Mouse (Mus musculus) intestine, postnatal 0 days (tissue): ENCODE measurements around the gene Arhgap18. TPM values are rescaled to one million over a fixed set of nuclear protein-coding genes. Genes with fewer than 3 reads are reported as not detected.
"Not testable (repeated sequence)": the region's sequence is repeated elsewhere in the genome, so short reads cannot be mapped to it uniquely, and the experiment has no call there.

Experiments
- ATAC-seq: fragments of 200-750 bp; cut with Nextera tagmentation; 2 replicates; pipeline ENCODE4 v1.8.0; 2017; ENCODE audit warnings: mild to moderate bottlenecking, moderate TSS enrichment, moderate library complexity
- H3K27ac ChIP-seq: fragments of 300-500 bp; sonication (generic); 2 replicates; pipeline ENCODE4 v1.5.1; 2014; ENCODE audit warnings: mild to moderate bottlenecking, low read depth, low read length, moderate library complexity
- H3K27me3 ChIP-seq: fragments of 300-500 bp; sonication (generic); replicated peaks from 2 replicates; pipeline ENCODE4 v1.6.1; 2014; ENCODE audit warnings: low read length, mixed read lengths; ENCODE audit not compliant: control insufficient read depth, insufficient read depth
- H3K36me3 ChIP-seq: fragments of 300-500 bp; sonication (generic); 2 replicates; pipeline ENCODE4 v1.6.1; 2014; ENCODE audit warnings: mild to moderate bottlenecking, moderate library complexity; ENCODE audit not compliant: control insufficient read depth, insufficient read depth
- H3K4me1 ChIP-seq: fragments of 300-500 bp; sonication (generic); replicated peaks from 2 replicates; pipeline ENCODE4 v1.6.1; 2014; ENCODE audit warnings: antibody characterized with exemption, low read length, mixed read lengths; ENCODE audit not compliant: control insufficient read depth, insufficient read depth
- H3K4me2 ChIP-seq: fragments of 300-500 bp; sonication (generic); replicated peaks from 2 replicates; pipeline ENCODE4 v1.6.1; 2014; ENCODE audit warnings: low read depth, mild to moderate bottlenecking, moderate library complexity
- H3K4me3 ChIP-seq: fragments of 300-500 bp; sonication (generic); 2 replicates; pipeline ENCODE4 v1.5.1; 2014; ENCODE audit warnings: low read depth, low read length
- H3K9ac ChIP-seq: fragments of 300-500 bp; sonication (generic); 2 replicates; pipeline ENCODE4 v1.6.1; 2014; ENCODE audit warnings: mild to moderate bottlenecking, low read depth, low read length
- H3K9me3 ChIP-seq: fragments of 300-500 bp; sonication (generic); 2 replicates; pipeline ENCODE4 v1.6.1; 2016; ENCODE audit warnings: mixed run types; ENCODE audit not compliant: control insufficient read depth
- CTCF ChIP-seq: sonication (generic); IDR thresholded peaks from 2 replicates; pipeline ENCODE4 v1.5.1; 2016; ENCODE audit warnings: low read depth, mild to moderate bottlenecking, control low read depth, antibody characterized with exemption, moderate library complexity
- WGBS: fragments of 180-500 bp; shearing (Covaris S2); extraction: QIAGEN DNeasy Blood & Tissue Kit; methylation state at CpG from one replicate; pipeline ENCODE4 v1.1.7; 2014; 5-methylcytosine and 5-hydroxymethylcytosine counted together
- polyA plus RNA-seq: library from polyadenylated mRNA; unstranded; fragments of >200 nt; fragmentation: Nextera tagmentation; extraction: Ambion mirVana; gene quantifications from 2 replicates; pipeline ENCODE4 v1.2.1, GENCODE M21; 2015

Arhgap18 gene
- polyA plus RNA-seq, 1 experiment from 2014 or later: 30.5 TPM

DNA sequence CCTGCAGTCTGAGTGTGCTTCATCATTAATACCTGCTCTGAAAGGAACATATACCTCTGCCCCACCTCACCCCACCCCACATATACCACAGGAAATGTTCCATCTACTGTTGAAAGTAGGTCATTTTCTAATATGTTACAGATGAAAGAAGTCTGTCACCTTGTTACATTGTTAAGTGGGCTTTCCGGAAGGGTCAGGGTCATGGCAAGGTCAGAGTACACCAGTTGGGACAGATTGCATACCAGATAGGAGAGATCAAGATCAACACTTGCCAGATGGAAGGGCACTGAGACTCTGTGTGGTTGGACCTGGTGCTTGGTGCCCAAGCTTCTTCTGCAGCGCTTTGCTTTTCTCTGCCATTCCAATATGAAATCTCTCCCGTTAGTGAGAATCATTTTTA, 158.0 kb downstream of the Arhgap18 start:
- Histone ChIP-seq H3K36me3 (peaks cover 6% of the 10 kb centered on the region; the same call in 1 of the 2 replicates), H3K4me1 (no peaks in the 10 kb centered on the region), H3K9ac (no peak overlapping the region), H3K9me3 (no peaks in the 10 kb centered on the region), H3K27ac (no peak overlapping the region), H3K4me2 (no peak overlapping the region), H3K27me3 (no peaks in the 10 kb centered on the region), H3K4me3 (no peak overlapping the region)
- TF ChIP-seq CTCF: no peak
- ATAC-seq: no peak
- WGBS: 79% methylated on average over 3 of the region's 3 CpGs

DNA sequence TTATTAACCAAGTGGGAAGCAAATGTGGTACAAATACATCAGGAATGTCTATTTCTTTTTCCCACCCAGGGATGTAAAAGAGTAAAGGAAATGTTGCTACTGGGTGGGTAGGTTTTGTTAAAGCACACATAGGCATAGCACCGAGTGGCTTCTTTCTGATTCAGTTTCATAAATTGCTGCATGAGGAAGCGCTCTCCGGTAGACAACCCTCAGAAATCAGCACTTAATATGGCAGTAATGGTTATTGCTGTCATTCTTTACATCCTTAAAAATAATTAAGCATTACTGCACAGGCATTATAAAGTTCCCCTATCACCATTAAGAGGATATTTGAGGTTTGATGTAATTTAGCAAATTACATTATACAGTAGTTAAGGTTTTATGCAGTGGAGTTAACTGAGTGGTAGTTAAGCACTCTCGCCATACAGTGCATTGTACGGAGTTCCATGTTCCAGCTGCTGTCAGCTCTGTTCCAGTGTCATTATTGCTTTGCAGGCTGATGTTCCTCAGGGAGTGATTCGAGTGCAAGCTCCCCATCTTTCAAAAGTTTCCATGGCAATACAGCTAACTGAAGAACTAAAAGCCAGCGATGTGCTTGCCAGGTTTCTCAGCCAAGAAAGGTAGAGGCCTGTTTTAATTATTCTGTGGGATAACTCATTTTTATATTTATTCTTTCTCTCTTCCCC, 159.0 kb downstream of the Arhgap18 start:
- Histone ChIP-seq H3K4me3 (no peak overlapping the region), H3K27ac (no peak overlapping the region), H3K27me3 (no peaks in the 10 kb centered on the region), H3K9ac (no peak overlapping the region), H3K9me3 (no peaks in the 10 kb centered on the region), H3K4me2 (no peak overlapping the region), H3K4me1 (no peaks in the 10 kb centered on the region), H3K36me3 (no peaks in the 10 kb centered on the region)
- TF ChIP-seq CTCF: no peak
- WGBS: 84% methylated on average over 7 of the region's 7 CpGs
- no peak for ATAC-seq

DNA sequence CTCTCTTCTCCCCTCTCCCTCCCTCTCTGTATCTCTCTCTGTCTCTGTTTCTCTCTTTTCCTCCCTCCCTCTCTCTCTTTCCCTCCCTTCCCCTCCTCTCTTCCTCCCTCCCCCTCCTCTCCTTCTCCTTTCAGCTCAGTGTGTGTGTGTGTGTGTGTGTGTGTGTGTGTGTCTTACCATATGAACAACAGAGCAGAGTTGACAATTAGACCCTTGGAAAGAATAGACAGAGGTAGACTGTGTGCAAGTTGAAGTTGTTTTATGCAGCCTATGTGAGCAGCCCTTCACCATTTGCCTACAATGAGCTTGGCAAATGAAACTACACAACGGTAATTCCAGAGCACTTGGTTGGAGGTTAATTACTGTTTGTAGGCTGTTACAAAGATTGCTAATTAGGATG, 159.6 kb downstream of the Arhgap18 start:
- Histone ChIP-seq H3K9me3 (no peaks in the 10 kb centered on the region), H3K27ac (no peak overlapping the region), H3K4me1 (no peaks in the 10 kb centered on the region), H3K4me2 (no peak overlapping the region), H3K4me3 (no peak overlapping the region), H3K9ac (no peak overlapping the region), H3K27me3 (no peaks in the 10 kb centered on the region), H3K36me3 (no peaks in the 10 kb centered on the region)
- no peak for ATAC-seq
- 85% methylated on average over 1 of the region's 1 CpGs for WGBS
- TF ChIP-seq CTCF: no peak

DNA sequence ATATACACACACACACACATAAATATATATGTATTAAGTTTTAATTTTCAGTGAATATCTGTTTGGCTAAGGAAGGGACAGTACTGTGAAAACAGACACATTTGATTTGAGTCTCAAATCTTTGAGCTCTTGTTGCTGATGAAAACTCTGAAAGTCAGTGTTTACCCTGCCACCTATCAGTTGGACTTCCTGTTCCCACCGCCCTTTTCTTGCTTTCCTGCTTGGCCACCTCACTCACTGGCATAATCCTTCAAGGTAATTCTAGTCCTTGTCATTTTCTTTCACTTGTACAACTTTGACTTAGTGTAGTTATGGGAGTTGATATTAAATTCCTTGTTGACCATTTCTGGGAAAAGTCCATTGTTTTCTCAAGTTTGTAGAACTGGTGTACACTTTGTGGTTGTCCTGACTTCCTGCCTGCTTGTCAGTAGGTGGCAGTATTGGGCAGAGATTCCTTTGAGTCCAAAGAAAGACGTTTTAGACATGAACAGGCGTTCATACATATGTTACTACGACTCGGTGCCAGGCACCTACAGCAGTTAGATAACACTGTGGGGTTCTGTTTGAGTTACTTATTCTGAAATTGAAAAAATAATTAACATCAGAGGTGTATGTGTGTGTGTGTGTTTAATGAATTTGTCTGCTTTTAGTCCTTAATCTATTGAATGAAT, 166.2 kb downstream of the Arhgap18 start:
- H3K4me3 ChIP-seq: no peak overlapping the region
- no peak overlapping the region for H3K9ac ChIP-seq
- H3K4me1 ChIP-seq: no peaks in the 10 kb centered on the region
- ATAC-seq: no peak
- TF ChIP-seq CTCF: peak; percentile 82
- no peak overlapping the region for H3K4me2 ChIP-seq
- H3K9me3 ChIP-seq: no peaks in the 10 kb centered on the region
- H3K27ac ChIP-seq: no peak overlapping the region
- no peaks in the 10 kb centered on the region for H3K27me3 ChIP-seq
- 31% methylated on average over 5 of the region's 5 CpGs for WGBS
- H3K36me3 ChIP-seq: 0 out of 2 replicates have a peak, but pooled peaks cover 5% of the 10 kb centered on the region

DNA sequence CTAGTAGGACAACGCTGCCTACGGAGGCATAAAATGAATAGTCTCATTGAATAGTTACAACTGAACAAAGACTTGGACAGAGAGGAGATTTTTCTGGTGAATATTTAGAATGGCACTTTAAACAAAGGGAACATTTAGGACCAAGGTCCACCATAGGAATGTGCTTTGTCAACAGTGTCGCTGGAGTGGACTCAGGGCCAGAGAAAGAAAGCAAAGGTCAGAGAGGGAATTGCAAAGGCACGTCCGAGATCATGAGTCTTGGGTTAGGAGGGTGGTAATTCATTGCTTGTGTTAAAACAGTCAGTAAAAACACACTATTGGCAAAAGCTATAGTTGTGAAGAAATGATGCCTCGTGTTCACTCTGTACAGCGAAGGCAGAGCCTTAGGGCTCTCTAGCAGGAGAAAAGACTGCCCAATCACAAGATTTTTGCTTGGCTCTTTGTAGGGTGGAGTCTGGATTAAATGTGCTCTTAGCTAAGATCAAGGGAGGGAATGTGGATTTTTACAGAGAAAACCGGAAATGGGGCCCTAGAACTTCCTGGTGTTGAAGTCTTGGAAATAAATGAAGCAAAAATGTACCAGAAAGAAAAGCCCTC, 167.3 kb downstream of the Arhgap18 start:
- no peaks in the 10 kb centered on the region for H3K9me3 ChIP-seq
- peak overlapping the region; percentile 73 for H3K27ac ChIP-seq
- no peak for TF ChIP-seq CTCF
- ATAC-seq: peak; percentile 88
- H3K36me3 ChIP-seq: 0 out of 2 replicates have a peak, but pooled peaks cover 5% of the 10 kb centered on the region
- no peaks in the 10 kb centered on the region for H3K4me1 ChIP-seq
- WGBS: 43% methylated on average over 8 of the region's 8 CpGs
- no peak overlapping the region for H3K9ac ChIP-seq
- H3K27me3 ChIP-seq: no peaks in the 10 kb centered on the region
- no peak overlapping the region for H3K4me3 ChIP-seq
- H3K4me2 ChIP-seq: no peak overlapping the region

DNA sequence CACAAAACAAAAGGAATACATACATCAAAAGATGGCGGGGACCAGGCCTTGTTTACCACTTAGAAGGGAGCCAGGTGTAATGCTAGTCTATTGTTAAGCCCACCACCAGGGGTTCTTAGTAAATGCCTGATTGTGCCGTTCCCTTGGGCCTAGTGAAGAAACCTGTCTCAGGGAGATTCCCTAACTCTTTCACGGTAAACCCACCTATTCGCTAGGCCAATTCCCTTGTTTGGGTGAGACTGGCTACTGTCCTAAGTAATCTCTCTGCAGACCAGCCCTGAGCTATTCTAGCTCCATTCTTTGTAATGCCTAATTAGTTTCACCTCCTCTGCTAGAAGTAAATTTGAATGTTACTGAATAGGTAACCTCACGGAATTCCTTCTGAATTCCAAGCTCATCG, 182.8 kb downstream of the Arhgap18 start:
- not testable (repeated sequence) for H3K9ac ChIP-seq, H3K4me1 ChIP-seq, H3K27ac ChIP-seq, H3K36me3 ChIP-seq, H3K4me2 ChIP-seq, H3K9me3 ChIP-seq, ATAC-seq, H3K27me3 ChIP-seq, H3K4me3 ChIP-seq
- WGBS: 86% methylated on average over 6 of the region's 6 CpGs

DNA sequence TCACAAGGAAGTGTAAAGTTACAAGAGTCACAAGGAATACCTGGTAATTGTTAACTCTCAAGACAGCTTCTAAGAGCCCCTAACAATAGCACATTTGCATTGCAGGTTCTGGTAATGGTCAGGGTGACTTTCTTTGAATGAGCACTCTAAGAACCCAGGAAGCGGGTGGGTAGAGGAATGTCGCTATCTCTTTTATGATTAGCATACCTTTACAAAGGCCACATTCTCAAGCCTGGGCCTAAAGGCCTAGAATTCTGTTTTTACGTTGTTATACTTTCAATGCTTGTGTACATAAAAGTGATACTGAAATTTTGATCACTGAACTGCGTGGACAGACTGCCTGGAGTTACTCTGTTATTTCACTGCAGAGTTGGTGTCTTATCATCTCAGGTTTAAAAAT, 185.2 kb downstream of the Arhgap18 start:
- H3K4me1 ChIP-seq, H3K4me2 ChIP-seq, H3K9ac ChIP-seq, H3K27me3 ChIP-seq, H3K36me3 ChIP-seq, H3K4me3 ChIP-seq, H3K9me3 ChIP-seq, H3K27ac ChIP-seq, ATAC-seq: not testable (repeated sequence)
- 76% methylated on average over 4 of the region's 4 CpGs for WGBS
